ENCODE assay signal across 13 mouse cellular contexts in the genomic region with DNA sequence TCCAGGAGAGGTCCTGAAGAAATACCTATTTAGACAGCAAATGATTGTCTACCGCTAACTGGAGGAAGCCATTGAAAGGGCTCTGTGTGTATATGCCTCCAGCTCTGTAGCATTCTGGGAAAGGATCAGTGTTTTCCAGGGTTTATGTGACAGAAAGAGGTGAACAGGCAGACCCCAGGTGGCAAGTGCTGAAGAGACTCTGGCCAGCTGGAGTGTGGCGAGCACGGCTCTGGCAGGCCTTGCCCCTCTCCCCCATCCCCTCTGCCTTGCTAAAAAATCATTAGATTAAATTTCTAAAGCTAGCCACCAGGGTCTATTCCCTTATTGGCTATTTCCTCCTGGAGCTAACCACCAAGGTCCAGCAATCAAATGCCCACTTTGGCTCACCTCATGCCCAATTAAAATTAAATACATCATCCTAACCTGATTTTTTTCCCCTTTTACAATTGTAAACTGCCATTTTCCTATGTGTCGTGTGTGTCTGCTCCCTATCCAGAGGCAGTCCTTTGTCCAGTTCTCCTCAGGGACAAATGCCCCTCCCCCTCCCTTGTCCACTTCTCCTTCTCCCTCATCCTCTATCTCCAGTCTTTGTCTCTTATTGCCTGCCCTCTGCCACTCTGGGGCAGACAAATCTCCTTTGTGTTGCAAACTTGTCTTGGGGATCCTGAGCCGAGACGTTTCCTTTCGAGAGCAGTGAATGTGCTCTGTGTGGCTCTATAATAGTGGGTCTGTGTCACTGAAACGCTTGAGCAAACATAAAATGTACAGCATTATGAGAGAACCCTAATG.
A peak's percentile ranks its signal among the peaks of the same experiment; 100 is the strongest.
DNase-seq lines count a peak whose midpoint lies in the region; ATAC-seq and TF ChIP-seq lines count a peak whose summit lies in the region.
"Had no signal": no experiment of that assay in that cellular context is flagged by ENCODE, and none has a peak within 500 bp of the region (broad histone marks: within the 10 kb centered on the region; RNA-seq: fewer than 3 reads in every experiment).

No protein-coding gene starts in this region.

- no peak for TF ChIP-seq POLR2A in heart, adult 2 months (IDR thresholded peaks at IDR 0.05; ENCODE audit: insufficient read depth, low read depth, low read length)

- no peak for TF ChIP-seq EP300 in heart, adult 2 months (IDR thresholded peaks at IDR 0.05; ENCODE audit: insufficient read depth, low read depth, low read length)
- TF ChIP-seq EP300 in stomach, postnatal 0 days (optimal IDR thresholded peaks at IDR 0.05), result no peak

- no peak overlapping the region for H3K9ac ChIP-seq in heart, adult 2 months (ENCODE audit: low read depth, low read length)
- 0 out of 2 replicates have a peak overlapping the region, but pooled peaks have one; percentile 11 for H3K9ac ChIP-seq in midbrain, embryonic 12.5 days (replicated peaks)
- no peak overlapping the region for H3K9ac ChIP-seq in neural tube, embryonic 15.5 days (replicated peaks)
- no peak overlapping the region for H3K9ac ChIP-seq in intestine, postnatal 0 days (ENCODE audit: low read depth, low read length)
- H3K9ac ChIP-seq in stomach, postnatal 0 days (ENCODE audit: low read length), result no peak overlapping the region
- H3K9ac ChIP-seq: liver, embryonic 12.5 days had no signal

- no peaks in the 10 kb centered on the region for H3K27me3 ChIP-seq in heart, adult 2 months (ENCODE audit: control insufficient read depth, insufficient read depth, low read length)
- H3K27me3 ChIP-seq in hindbrain, embryonic 10.5 days (ENCODE audit: insufficient read depth, poor library complexity, severe bottlenecking), result no peaks in the 10 kb centered on the region
- H3K27me3 ChIP-seq in midbrain, embryonic 12.5 days, result no peaks in the 10 kb centered on the region
- H3K27me3 ChIP-seq in neural tube, embryonic 15.5 days (replicated peaks), result no peaks in the 10 kb centered on the region
- H3K27me3 ChIP-seq in intestine, postnatal 0 days (replicated peaks; ENCODE audit: control insufficient read depth, insufficient read depth, low read length), result no peaks in the 10 kb centered on the region
- no peaks in the 10 kb centered on the region for H3K27me3 ChIP-seq in stomach, postnatal 0 days (ENCODE audit: control insufficient read depth, insufficient read depth, low read length)
- H3K27me3 ChIP-seq: liver, embryonic 12.5 days had no signal

- no peaks in the 10 kb centered on the region for H3K4me1 ChIP-seq in heart, adult 2 months (ENCODE audit: control insufficient read depth, insufficient read depth, low read length)
- peaks cover 42% of the 10 kb centered on the region for H3K4me1 ChIP-seq in hindbrain, embryonic 10.5 days (replicated peaks)
- peaks cover 39% of the 10 kb centered on the region for H3K4me1 ChIP-seq in midbrain, embryonic 12.5 days
- H3K4me1 ChIP-seq in neural tube, embryonic 15.5 days, result peaks cover 30% of the 10 kb centered on the region
- no peaks in the 10 kb centered on the region for H3K4me1 ChIP-seq in intestine, postnatal 0 days (replicated peaks; ENCODE audit: control insufficient read depth, insufficient read depth, low read length)
- H3K4me1 ChIP-seq in stomach, postnatal 0 days (replicated peaks; ENCODE audit: control insufficient read depth, insufficient read depth), result no peaks in the 10 kb centered on the region
- H3K4me1 ChIP-seq: liver, embryonic 12.5 days had no signal

- TF ChIP-seq CTCF in heart, adult 2 months (IDR thresholded peaks at IDR 0.05), result no peak
- TF ChIP-seq CTCF in intestine, postnatal 0 days (IDR thresholded peaks at IDR 0.05; ENCODE audit: low read depth), result no peak
- no peak for TF ChIP-seq CTCF in stomach, postnatal 0 days (IDR thresholded peaks at IDR 0.05; ENCODE audit: low read depth)

- intact Hi-C loops in heart, adult 2 months (cut with DNase I), result no loop called here

- peak; percentile 46 for DNase-seq in heart, adult 11 months
- DNase-seq in heart, adult 2 months, result no peak
- DNase-seq in hindbrain, embryonic 10.5 days (ENCODE audit: low spot score), result peak; percentile 55
- DNase-seq in spleen, postnatal 10 days (ENCODE audit: low spot score in 2 of 2), result no peak
- no peak for DNase-seq in stomach, postnatal 0 days (ENCODE audit: low spot score)
- DNase-seq: adrenal gland, adult 8-10 months; gastrocnemius, postnatal 25 days; kidney, adult 11 months; thymus, postnatal 25 days had no signal

- no peaks in the 10 kb centered on the region for H3K36me3 ChIP-seq in heart, adult 2 months (ENCODE audit: control insufficient read depth, insufficient read depth, low read length)
- peaks cover 31% of the 10 kb centered on the region for H3K36me3 ChIP-seq in hindbrain, embryonic 10.5 days
- H3K36me3 ChIP-seq in midbrain, embryonic 12.5 days, result peaks cover 12% of the 10 kb centered on the region; the same call in 1 of the 2 replicates
- no peaks in the 10 kb centered on the region; the same call in 1 of the 2 replicates for H3K36me3 ChIP-seq in neural tube, embryonic 15.5 days
- H3K36me3 ChIP-seq in intestine, postnatal 0 days (ENCODE audit: control insufficient read depth, insufficient read depth), result no peaks in the 10 kb centered on the region
- H3K36me3 ChIP-seq in stomach, postnatal 0 days (ENCODE audit: control insufficient read depth, insufficient read depth, low read length), result no peaks in the 10 kb centered on the region
- H3K36me3 ChIP-seq: liver, embryonic 12.5 days had no signal

- H3K27ac ChIP-seq in heart, adult 2 months, result no peak overlapping the region
- H3K27ac ChIP-seq in hindbrain, embryonic 10.5 days, result peak overlapping the region; percentile 84
- peak overlapping the region; percentile 91 for H3K27ac ChIP-seq in midbrain, embryonic 12.5 days (replicated peaks)
- H3K27ac ChIP-seq in neural tube, embryonic 15.5 days (replicated peaks), result 0 out of 2 replicates have a peak overlapping the region, but pooled peaks have one; percentile 24
- no peak overlapping the region for H3K27ac ChIP-seq in intestine, postnatal 0 days (ENCODE audit: low read depth, low read length)
- no peak overlapping the region for H3K27ac ChIP-seq in stomach, postnatal 0 days (replicated peaks)
- H3K27ac ChIP-seq: liver, embryonic 12.5 days had no signal

- H3K4me3 ChIP-seq in heart, adult 2 months, result no peak overlapping the region
- H3K4me3 ChIP-seq in hindbrain, embryonic 10.5 days, result no peak overlapping the region
- no peak overlapping the region for H3K4me3 ChIP-seq in midbrain, embryonic 12.5 days
- H3K4me3 ChIP-seq in neural tube, embryonic 15.5 days (replicated peaks), result no peak overlapping the region
- H3K4me3 ChIP-seq in intestine, postnatal 0 days (ENCODE audit: low read depth, low read length), result no peak overlapping the region
- H3K4me3 ChIP-seq in stomach, postnatal 0 days (ENCODE audit: low read depth, low read length), result no peak overlapping the region
- H3K4me3 ChIP-seq: liver, embryonic 12.5 days had no signal

- H3K4me2 ChIP-seq in midbrain, embryonic 12.5 days (replicated peaks), result no peak overlapping the region
- no peak overlapping the region for H3K4me2 ChIP-seq in neural tube, embryonic 15.5 days
- H3K4me2 ChIP-seq in intestine, postnatal 0 days (replicated peaks; ENCODE audit: low read depth), result no peak overlapping the region
- no peak overlapping the region for H3K4me2 ChIP-seq in stomach, postnatal 0 days (replicated peaks; ENCODE audit: low read depth)
- H3K4me2 ChIP-seq: liver, embryonic 12.5 days had no signal

- no peaks in the 10 kb centered on the region for H3K79me2 ChIP-seq in heart, adult 2 months (replicated peaks; ENCODE audit: control insufficient read depth, insufficient read depth, low read length)

- no peaks in the 10 kb centered on the region for H3K9me3 ChIP-seq in hindbrain, embryonic 10.5 days
- H3K9me3 ChIP-seq in midbrain, embryonic 12.5 days, result no peaks in the 10 kb centered on the region
- no peaks in the 10 kb centered on the region for H3K9me3 ChIP-seq in neural tube, embryonic 15.5 days (replicated peaks)
- no peaks in the 10 kb centered on the region for H3K9me3 ChIP-seq in intestine, postnatal 0 days (ENCODE audit: control insufficient read depth)
- no peaks in the 10 kb centered on the region for H3K9me3 ChIP-seq in stomach, postnatal 0 days (ENCODE audit: control insufficient read depth, low read length)
- H3K9me3 ChIP-seq: liver, embryonic 12.5 days had no signal

- ATAC-seq in midbrain, embryonic 12.5 days (ENCODE audit: low FRiP score, low read depth), result peak; percentile 82
- ATAC-seq in neural tube, embryonic 15.5 days (ENCODE audit: low FRiP score), result peak; percentile 31; the same call in 1 of the 2 replicates
- no peak for ATAC-seq in intestine, postnatal 0 days
- no peak for ATAC-seq in stomach, postnatal 0 days (ENCODE audit: low FRiP score, low TSS enrichment)
- ATAC-seq: liver, embryonic 12.5 days had no signal

- WGBS in heart, adult 2 months, result 72% methylated on average over 8 of the region's 8 CpGs
- 24% methylated on average over 8 of the region's 8 CpGs for WGBS in hindbrain, embryonic 10.5 days
- 15% methylated on average over 8 of the region's 8 CpGs for WGBS in midbrain, embryonic 12.5 days
- WGBS in neural tube, embryonic 15.5 days, result 20% methylated on average over 8 of the region's 8 CpGs
- 71% methylated on average over 8 of the region's 8 CpGs for WGBS in intestine, postnatal 0 days
- 59% methylated on average over 8 of the region's 8 CpGs for WGBS in stomach, postnatal 0 days

Comparison
In these comparisons a context has a peak if more than half of its experiments do, and no peak if none do; other contexts are left out.
1. DNase-seq: peak in heart, adult 11 months (single experiment) and hindbrain, embryonic 10.5 days (single experiment); none in heart, adult 2 months (0 of 2), spleen, postnatal 10 days (0 of 2) and stomach, postnatal 0 days (single experiment).
2. H3K27ac ChIP-seq: peak in hindbrain, embryonic 10.5 days (single experiment), midbrain, embryonic 12.5 days (single experiment) and neural tube, embryonic 15.5 days (single experiment); none in heart, adult 2 months (single experiment), intestine, postnatal 0 days (single experiment) and stomach, postnatal 0 days (single experiment).
3. ATAC-seq: peak in midbrain, embryonic 12.5 days (single experiment) and neural tube, embryonic 15.5 days (single experiment); none in intestine, postnatal 0 days (single experiment) and stomach, postnatal 0 days (single experiment).